In genomic region chr19:47291307-47292080, GRCm38 (mm10) we compare ENCODE assay signal across 9 mouse cellular contexts.
DNase-seq lines count a peak whose midpoint lies in the region; ATAC-seq and TF ChIP-seq lines count a peak whose summit lies in the region.
"Had no signal": no experiment of that assay in that cellular context is flagged by ENCODE, and none has a peak within 500 bp of the region (broad histone marks: within the 10 kb centered on the region; RNA-seq: fewer than 3 reads in every experiment).

No protein-coding gene starts in this region.

- peaks cover 27% of the 10 kb centered on the region; the same call in 1 of the 2 replicates for H3K27me3 ChIP-seq in midbrain, embryonic 10.5 days (ENCODE audit: low read depth, poor library complexity, severe bottlenecking)
- no peaks in the 10 kb centered on the region for H3K27me3 ChIP-seq in midbrain, postnatal 0 days (ENCODE audit: insufficient read depth, low read length)
- no peaks in the 10 kb centered on the region for H3K27me3 ChIP-seq in heart, embryonic 13.5 days (replicated peaks)
- no peaks in the 10 kb centered on the region for H3K27me3 ChIP-seq in stomach, embryonic 16.5 days (ENCODE audit: control insufficient read depth, insufficient read depth, low read length)

- DNase-seq in midbrain, embryonic 10.5 days (ENCODE audit: low spot score): peak; percentile 38
- no peak for DNase-seq in midbrain, postnatal 0 days (ENCODE audit: low spot score)
- peak; percentile 73 to 82 for DNase-seq in kidney, postnatal 4 days
- no peak for DNase-seq in spleen, adult 18-20 months
- DNase-seq in thymus, postnatal 36 days: no peak
- DNase-seq in cerebellum, adult 11-12 months: no peak
- DNase-seq: forebrain, postnatal 0 days had no signal

- H3K4me3 ChIP-seq in midbrain, embryonic 10.5 days: no peak overlapping the region
- H3K4me3 ChIP-seq in midbrain, postnatal 0 days (ENCODE audit: low read depth, low read length): no peak overlapping the region
- H3K4me3 ChIP-seq in heart, embryonic 13.5 days: no peak overlapping the region
- H3K4me3 ChIP-seq in stomach, embryonic 16.5 days (replicated peaks; ENCODE audit: low read length): no peak overlapping the region

- H3K9ac ChIP-seq in midbrain, postnatal 0 days (replicated peaks; ENCODE audit: low read length, poor library complexity, severe bottlenecking): no peak overlapping the region
- H3K9ac ChIP-seq in heart, embryonic 13.5 days: peak overlapping the region; percentile 2; the same call in 1 of the 2 replicates
- H3K9ac ChIP-seq in stomach, embryonic 16.5 days (ENCODE audit: low read length): peak overlapping the region; percentile 22
- H3K9ac ChIP-seq: forebrain, postnatal 0 days had no signal

- peaks cover 54% of the 10 kb centered on the region for H3K4me1 ChIP-seq in midbrain, embryonic 10.5 days
- H3K4me1 ChIP-seq in midbrain, postnatal 0 days (ENCODE audit: insufficient read depth, low read length): no peaks in the 10 kb centered on the region
- peaks cover 64% of the 10 kb centered on the region for H3K4me1 ChIP-seq in heart, embryonic 13.5 days
- peaks cover 25% of the 10 kb centered on the region for H3K4me1 ChIP-seq in stomach, embryonic 16.5 days (ENCODE audit: control insufficient read depth, insufficient read depth, low read length)

- no peak overlapping the region for H3K4me2 ChIP-seq in midbrain, postnatal 0 days (ENCODE audit: low read depth, low read length, poor library complexity, severe bottlenecking)
- H3K4me2 ChIP-seq in heart, embryonic 13.5 days: no peak overlapping the region
- no peak overlapping the region for H3K4me2 ChIP-seq in stomach, embryonic 16.5 days (ENCODE audit: low read depth, low read length)

- WGBS in midbrain, embryonic 10.5 days: 25% methylated on average over 7 of the region's 7 CpGs
- WGBS in midbrain, postnatal 0 days: 45% methylated on average over 7 of the region's 7 CpGs
- 65% methylated on average over 7 of the region's 7 CpGs for WGBS in heart, embryonic 13.5 days
- WGBS in stomach, embryonic 16.5 days: 42% methylated on average over 7 of the region's 7 CpGs

- H3K27ac ChIP-seq in midbrain, embryonic 10.5 days (replicated peaks): peak overlapping the region; percentile 59
- no peak overlapping the region for H3K27ac ChIP-seq in midbrain, postnatal 0 days (ENCODE audit: low read depth, low read length)
- H3K27ac ChIP-seq in heart, embryonic 13.5 days (replicated peaks): peak overlapping the region; percentile 70
- peak overlapping the region; percentile 84 for H3K27ac ChIP-seq in stomach, embryonic 16.5 days (ENCODE audit: low read length)

- no peak for ATAC-seq in midbrain, postnatal 0 days (ENCODE audit: low FRiP score)
- no peak for ATAC-seq in heart, embryonic 13.5 days (ENCODE audit: extremely low read depth, insufficient number of reproducible peaks, low FRiP score, low TSS enrichment)
- ATAC-seq in stomach, embryonic 16.5 days (ENCODE audit: insufficient read depth, low FRiP score): peak; percentile 65
- ATAC-seq: forebrain, postnatal 0 days had no signal

- H3K9me3 ChIP-seq in midbrain, embryonic 10.5 days (replicated peaks): no peaks in the 10 kb centered on the region
- no peaks in the 10 kb centered on the region for H3K9me3 ChIP-seq in midbrain, postnatal 0 days (ENCODE audit: low read length)
- H3K9me3 ChIP-seq in heart, embryonic 13.5 days: no peaks in the 10 kb centered on the region
- no peaks in the 10 kb centered on the region for H3K9me3 ChIP-seq in stomach, embryonic 16.5 days (replicated peaks; ENCODE audit: control insufficient read depth, low read length)

- H3K36me3 ChIP-seq in midbrain, embryonic 10.5 days: peaks cover 20% of the 10 kb centered on the region
- H3K36me3 ChIP-seq in midbrain, postnatal 0 days (ENCODE audit: insufficient read depth, low read length): no peaks in the 10 kb centered on the region
- H3K36me3 ChIP-seq in heart, embryonic 13.5 days: peaks cover 61% of the 10 kb centered on the region
- no peaks in the 10 kb centered on the region for H3K36me3 ChIP-seq in stomach, embryonic 16.5 days (ENCODE audit: control insufficient read depth, insufficient read depth, low read length)

- no peak for TF ChIP-seq CTCF in midbrain, postnatal 0 days (IDR thresholded peaks at IDR 0.05)

Comparison
In these comparisons a context has a peak if more than half of its experiments do, and no peak if none do; other contexts are left out.
1. DNase-seq: peak in midbrain, embryonic 10.5 days (single experiment) and kidney, postnatal 4 days (2 of 2); none in midbrain, postnatal 0 days (single experiment), spleen, adult 18-20 months (0 of 2), thymus, postnatal 36 days (0 of 2) and cerebellum, adult 11-12 months (single experiment).